Mouse (Mus musculus) heart, embryonic 12.5 days (tissue): ENCODE data around the gene Map3k20. TPM values are rescaled to one million over a fixed set of nuclear protein-coding genes. Genes with fewer than 3 reads are reported as not detected.

Experiments
- ATAC-seq: fragments of 200-750 bp; cut with Nextera tagmentation; 2 replicates; pipeline ENCODE4 v1.8.0; 2017; ENCODE audit warnings: moderate TSS enrichment, moderate library complexity; ENCODE audit not compliant: insufficient number of reproducible peaks, low FRiP score
- H3K27ac ChIP-seq: fragments of 300-500 bp; sonication (generic); 2 replicates; pipeline ENCODE4 v1.5.1; 2016; ENCODE audit warnings: mild to moderate bottlenecking, moderate library complexity; ENCODE audit not compliant: poor library complexity, severe bottlenecking
- H3K27me3 ChIP-seq: fragments of 300-500 bp; sonication (generic); replicated peaks from 2 replicates; pipeline ENCODE4 v1.6.1; 2016; ENCODE audit warnings: mild to moderate bottlenecking, moderate library complexity
- H3K36me3 ChIP-seq: fragments of 300-500 bp; sonication (generic); 2 replicates; pipeline ENCODE4 v1.6.1; 2016; ENCODE audit warnings: mild to moderate bottlenecking, moderate library complexity
- H3K4me1 ChIP-seq: fragments of 300-500 bp; sonication (generic); replicated peaks from 2 replicates; pipeline ENCODE4 v1.6.1; 2016; ENCODE audit warnings: mild to moderate bottlenecking
- H3K4me2 ChIP-seq: fragments of 300-500 bp; sonication (generic); 2 replicates; pipeline ENCODE4 v1.6.1; 2016; ENCODE audit warnings: mild to moderate bottlenecking, moderate library complexity
- H3K4me3 ChIP-seq: fragments of 300-500 bp; sonication (generic); 2 replicates; pipeline ENCODE4 v1.5.1; 2016; ENCODE audit warnings: mild to moderate bottlenecking
- H3K9ac ChIP-seq: fragments of 300-500 bp; sonication (generic); 2 replicates; pipeline ENCODE4 v1.6.1; 2016; ENCODE audit warnings: mild to moderate bottlenecking, moderate library complexity
- H3K9me3 ChIP-seq: fragments of 300-500 bp; sonication (generic); replicated peaks from 2 replicates; pipeline ENCODE4 v1.6.1; 2016; ENCODE audit warnings: mild to moderate bottlenecking, moderate library complexity
- WGBS: fragments of 180-500 bp; shearing (Covaris S2); methylation state at CpG from one replicate; pipeline ENCODE4 v1.1.7; 2016; 5-methylcytosine and 5-hydroxymethylcytosine counted together
- polyA plus RNA-seq: library from polyadenylated mRNA; unstranded; fragments of >200 nt; fragmentation: Nextera tagmentation; extraction: Ambion mirVana; gene quantifications from 2 replicates; pipeline ENCODE4 v1.2.1, GENCODE M21; 2016

Gene Map3k20
- polyA plus RNA-seq, 1 experiment from 2014 or later: 77.2 TPM

DNA sequence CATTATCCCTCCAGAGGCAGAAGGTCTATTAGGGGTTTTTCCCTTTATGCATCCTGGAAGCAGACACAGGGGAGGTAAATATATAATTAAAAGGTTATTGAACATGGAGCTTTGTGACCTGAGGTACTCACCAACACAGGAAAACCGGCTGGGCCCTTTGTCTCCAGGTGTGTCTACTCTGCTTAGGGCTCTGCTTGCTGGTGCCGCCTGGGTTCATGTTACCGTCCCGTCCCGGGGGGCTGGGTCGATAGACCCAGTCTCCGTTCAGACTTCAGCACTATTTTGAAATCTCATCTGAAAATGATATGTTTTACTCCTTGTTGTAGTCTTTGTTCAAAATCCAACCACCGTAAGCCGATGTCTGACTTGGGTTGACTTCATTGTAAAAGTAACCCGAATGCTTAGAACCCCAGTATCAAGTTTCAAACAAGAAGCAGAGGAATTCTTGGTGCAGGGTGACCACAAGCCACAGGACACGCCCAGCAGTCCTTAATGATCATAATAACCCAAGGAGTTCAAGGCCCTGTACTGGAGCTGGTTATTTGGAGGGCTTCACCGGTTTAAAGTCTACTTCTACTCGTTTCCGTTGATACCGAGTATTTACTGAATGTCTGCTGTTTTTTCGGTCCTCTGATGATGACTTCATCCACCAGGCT is 186.1 kb downstream of the Map3k20 start:
- Histone ChIP-seq H3K36me3 (no peaks in the 10 kb centered on the region), H3K9ac (no peak overlapping the region), H3K4me3 (no peak overlapping the region), H3K27ac (no peak overlapping the region), H3K4me2 (no peak overlapping the region), H3K9me3 (no peaks in the 10 kb centered on the region), H3K27me3 (no peaks in the 10 kb centered on the region), H3K4me1 (peaks cover 23% of the 10 kb centered on the region)
- ATAC-seq: no peak
- WGBS: 74% methylated on average over 16 of the region's 16 CpGs

DNA sequence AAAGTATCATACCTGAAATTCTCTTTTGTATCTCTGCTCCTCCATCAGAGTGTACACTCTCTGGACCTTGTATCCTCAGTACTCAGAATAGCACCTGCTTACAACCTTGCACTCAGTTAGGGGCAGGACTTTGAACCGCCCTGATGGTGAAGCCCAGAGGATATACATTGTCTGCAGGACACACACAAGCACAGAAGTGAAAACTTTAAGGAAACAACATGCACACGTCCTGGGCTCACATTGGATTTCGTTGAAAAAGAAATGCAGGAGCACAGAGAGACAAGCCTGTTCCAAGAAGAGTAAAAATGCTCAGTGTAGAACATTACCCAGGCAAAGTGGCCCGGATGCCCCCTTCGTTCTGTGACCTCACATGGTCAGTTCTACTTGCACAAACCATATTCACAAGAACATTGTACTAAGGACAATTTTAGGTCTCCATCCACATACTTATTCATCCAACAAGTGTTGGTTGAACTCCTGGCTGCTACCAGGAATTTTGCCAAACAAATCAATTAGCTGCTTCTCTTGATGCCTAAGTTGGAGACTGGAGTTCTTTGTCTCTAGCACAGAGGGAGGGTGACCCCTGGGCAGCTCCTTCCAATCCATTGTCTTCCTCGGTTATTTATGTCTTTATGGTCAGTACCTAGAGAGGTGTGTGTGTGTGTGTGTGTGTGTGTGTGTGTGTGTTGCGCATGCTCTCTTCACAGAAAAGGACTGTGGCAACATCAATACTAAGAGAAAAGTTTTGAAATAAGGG is 189.3 kb downstream of the Map3k20 start:
- WGBS: 45% methylated on average over 7 of the region's 7 CpGs
- Histone ChIP-seq H3K27ac (no peak overlapping the region), H3K4me1 (peaks cover 42% of the 10 kb centered on the region), H3K4me3 (no peak overlapping the region), H3K27me3 (no peaks in the 10 kb centered on the region), H3K9me3 (no peaks in the 10 kb centered on the region), H3K4me2 (peak overlapping the region; percentile 81), H3K36me3 (peaks cover 8% of the 10 kb centered on the region), H3K9ac (0 out of 2 replicates have a peak overlapping the region, but pooled peaks have one; percentile 3)
- no peak for ATAC-seq

DNA sequence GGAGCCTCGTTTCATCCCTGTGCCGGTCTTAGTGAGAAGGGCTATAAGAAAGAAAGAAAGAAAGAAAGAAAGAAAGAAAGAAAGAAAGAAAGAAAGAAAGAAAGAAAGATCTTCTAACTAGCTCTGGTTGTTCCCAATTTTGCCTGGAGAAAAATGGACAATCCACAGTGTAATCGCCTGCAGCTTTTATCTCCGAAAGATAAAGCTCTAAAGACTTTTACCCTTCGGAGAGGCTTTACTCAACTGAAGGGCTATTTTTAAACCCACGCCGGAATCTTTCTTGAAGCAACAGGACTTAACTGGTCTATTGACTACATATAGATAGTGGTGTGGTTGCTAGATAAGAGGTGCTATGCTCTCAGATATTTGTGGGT is 190.0 kb downstream of the Map3k20 start:
- H3K4me2 ChIP-seq: peak overlapping the region; percentile 81
- peaks cover 15% of the 10 kb centered on the region for H3K36me3 ChIP-seq
- no peaks in the 10 kb centered on the region for H3K9me3 ChIP-seq
- H3K27ac ChIP-seq: peak overlapping the region; percentile 89
- peaks cover 49% of the 10 kb centered on the region for H3K4me1 ChIP-seq
- WGBS: under 1% methylated on average over 7 of the region's 7 CpGs
- peak overlapping the region; percentile 80 for H3K9ac ChIP-seq
- H3K4me3 ChIP-seq: peak overlapping the region; percentile 73
- no peaks in the 10 kb centered on the region for H3K27me3 ChIP-seq
- ATAC-seq: no peak; the same call in 1 of the 2 replicates

DNA sequence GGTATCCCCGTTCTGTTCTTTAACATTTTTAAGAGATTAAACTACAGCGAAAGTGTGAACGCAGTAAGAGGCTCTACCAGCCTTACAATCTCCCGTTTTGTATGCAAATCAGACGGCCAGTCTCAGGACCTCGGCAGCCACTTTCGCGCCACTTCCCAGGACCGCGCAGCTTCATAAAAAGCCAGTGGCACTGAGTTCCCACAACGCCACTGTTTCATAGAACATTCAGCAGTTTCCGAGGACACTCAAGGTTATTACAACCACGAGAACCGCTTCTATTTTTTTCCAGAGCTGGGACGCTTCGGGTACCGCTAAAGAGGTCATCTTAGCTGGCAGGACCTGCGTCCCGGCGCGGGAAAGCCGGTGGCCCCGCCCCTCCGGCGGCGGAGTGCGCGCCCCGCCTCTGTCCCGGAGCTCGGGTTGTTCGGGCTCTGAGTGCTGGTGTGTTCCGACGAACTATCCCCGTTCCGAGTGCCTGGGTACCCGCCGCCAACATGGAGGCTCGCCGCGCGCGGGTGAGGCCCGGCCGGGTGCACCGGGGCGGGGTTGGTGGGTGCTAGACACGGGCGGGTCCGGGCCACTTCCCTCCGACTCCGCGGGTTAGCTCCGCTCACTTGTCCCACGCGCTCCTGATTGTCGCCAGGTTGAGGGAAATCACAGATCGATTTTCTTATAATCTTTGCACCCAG is 190.5 kb downstream of the Map3k20 start, which contains the start of gene Cdca7:
Gene Cdca7, plus strand, starts transcription at position 363 of the 689 bp plus-strand sequence.
- Histone ChIP-seq H3K4me3 (peak within 1 kb of the TSS; percentile 73), H3K27me3 (no peaks in the 10 kb centered on the region), H3K36me3 (peaks cover 20% of the 10 kb centered on the region), H3K9ac (peak within 1 kb of the TSS; percentile 80), H3K4me2 (peak within 1 kb of the TSS; percentile 81), H3K4me1 (peaks cover 49% of the 10 kb centered on the region), H3K27ac (peak within 1 kb of the TSS; percentile 89), H3K9me3 (no peaks in the 10 kb centered on the region)
- under 1% methylated on average over 58 of the region's 58 CpGs for WGBS
- ATAC-seq: peak; percentile 89

DNA sequence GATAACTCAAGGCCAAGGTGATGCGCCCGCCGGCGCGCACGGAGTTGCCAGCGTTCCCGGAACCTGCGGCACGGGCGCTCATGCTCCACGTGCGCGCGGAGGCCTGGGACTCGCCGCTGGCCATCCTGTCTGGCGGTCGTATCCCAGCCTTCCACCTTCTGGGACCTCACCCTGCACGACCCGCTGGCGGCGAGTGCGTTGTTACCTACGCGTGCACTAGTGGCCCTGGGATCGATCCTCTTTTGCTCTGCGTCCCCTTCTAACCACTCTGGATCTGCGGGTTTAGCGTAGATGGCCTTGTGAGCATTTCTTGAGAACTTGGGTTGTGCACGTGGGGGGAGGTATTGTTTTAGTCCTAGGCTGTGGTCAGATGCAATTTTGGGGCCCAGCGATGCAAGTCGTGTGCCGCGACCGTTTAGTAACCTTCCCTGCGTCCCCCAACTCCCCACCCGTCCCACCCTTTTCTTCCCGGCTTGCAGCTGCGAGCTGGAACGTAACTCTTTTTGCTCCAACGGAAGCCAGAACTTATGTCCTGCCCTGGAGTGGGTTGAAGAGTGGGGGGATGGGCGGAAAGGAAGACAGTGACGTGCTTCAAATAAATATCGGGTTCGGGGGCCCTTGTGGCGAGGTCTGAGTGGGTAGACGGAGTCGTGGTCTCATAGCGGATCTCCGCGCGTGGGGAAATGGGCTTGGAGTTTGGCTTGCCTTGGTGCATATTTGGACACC is 191.2 kb downstream of the Map3k20 start:
- Histone ChIP-seq H3K4me2 (peak overlapping the region; percentile 81), H3K4me3 (peak overlapping the region; percentile 73), H3K9ac (peak overlapping the region; percentile 80), H3K27ac (peak overlapping the region; percentile 89), H3K36me3 (peaks cover 25% of the 10 kb centered on the region), H3K27me3 (no peaks in the 10 kb centered on the region), H3K4me1 (peaks cover 49% of the 10 kb centered on the region), H3K9me3 (no peaks in the 10 kb centered on the region)
- peak; percentile 70 for ATAC-seq
- under 1% methylated on average over 53 of the region's 53 CpGs for WGBS

DNA sequence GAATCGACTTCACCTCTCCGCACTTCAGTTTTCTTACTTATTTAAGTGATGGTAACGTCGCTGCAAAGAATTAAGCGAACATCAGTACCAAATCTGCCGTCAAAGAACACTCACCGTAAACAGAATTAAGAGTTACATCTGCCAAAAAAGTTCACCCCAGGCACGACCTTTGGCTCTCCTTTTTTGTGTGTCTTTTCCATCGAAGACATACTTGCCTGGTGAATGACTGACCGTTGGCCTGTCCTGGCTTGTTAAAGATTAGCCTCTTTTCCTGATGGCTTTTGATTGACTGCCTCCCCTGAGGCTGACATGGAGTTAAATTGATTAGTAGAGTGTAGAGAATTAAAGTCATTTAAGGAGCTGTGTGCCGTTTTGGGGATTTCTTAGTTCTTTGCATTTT is 191.8 kb downstream of the Map3k20 start:
- peaks cover 31% of the 10 kb centered on the region for H3K36me3 ChIP-seq
- H3K9ac ChIP-seq: peak overlapping the region; percentile 80
- peak overlapping the region; percentile 81 for H3K4me2 ChIP-seq
- no peak for ATAC-seq
- H3K27me3 ChIP-seq: no peaks in the 10 kb centered on the region
- H3K9me3 ChIP-seq: no peaks in the 10 kb centered on the region
- 7% methylated on average over 11 of the region's 11 CpGs for WGBS
- H3K4me3 ChIP-seq: peak overlapping the region; percentile 73
- H3K4me1 ChIP-seq: peaks cover 49% of the 10 kb centered on the region
- H3K27ac ChIP-seq: no peak overlapping the region

DNA sequence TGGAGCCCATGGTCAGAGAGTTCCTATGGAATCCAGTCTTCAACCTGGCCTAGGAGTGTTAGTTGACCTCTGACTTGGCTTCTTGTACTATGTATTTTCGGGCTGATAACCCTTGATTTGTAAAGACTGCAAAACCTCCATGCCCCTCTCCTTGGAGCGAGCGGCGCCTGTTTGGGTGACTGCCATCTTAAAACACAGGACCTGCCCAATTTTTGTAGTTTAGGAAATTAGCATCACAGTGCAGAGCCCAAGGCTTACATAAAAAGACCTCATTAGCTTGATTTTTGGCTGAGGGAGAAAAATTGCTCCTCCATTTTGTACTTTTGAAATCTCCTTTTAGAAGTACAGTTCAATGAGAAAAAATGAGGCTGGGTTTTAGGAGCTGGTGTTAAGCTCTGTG is 192.7 kb downstream of the Map3k20 start:
- peaks cover 40% of the 10 kb centered on the region for H3K36me3 ChIP-seq
- no peaks in the 10 kb centered on the region for H3K9me3 ChIP-seq
- H3K27me3 ChIP-seq: no peaks in the 10 kb centered on the region
- H3K4me3 ChIP-seq: no peak overlapping the region
- no peak overlapping the region for H3K9ac ChIP-seq
- peaks cover 45% of the 10 kb centered on the region for H3K4me1 ChIP-seq
- WGBS: 89% methylated on average over 4 of the region's 4 CpGs
- H3K4me2 ChIP-seq: peak overlapping the region; percentile 81
- no peak for ATAC-seq
- no peak overlapping the region for H3K27ac ChIP-seq

DNA sequence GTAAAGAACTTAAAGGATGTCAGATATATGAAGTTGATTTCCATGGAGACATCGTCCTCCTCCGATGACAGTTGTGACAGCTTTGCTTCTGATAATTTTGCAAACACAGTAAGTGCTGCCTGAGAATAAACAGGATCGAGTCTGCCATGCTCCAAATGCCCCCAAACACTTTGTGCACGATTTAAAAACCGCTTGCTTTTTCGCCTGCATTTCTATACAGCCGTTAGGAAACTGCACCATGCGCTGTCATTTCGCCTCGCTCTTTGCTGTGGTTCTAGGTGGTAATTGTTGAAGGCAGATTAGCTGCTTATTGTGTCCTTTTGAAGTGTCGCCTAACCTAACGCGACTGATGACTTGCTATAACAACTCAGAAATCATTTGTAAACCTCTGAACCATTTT is 193.5 kb downstream of the Map3k20 start:
- Histone ChIP-seq H3K9ac (no peak overlapping the region), H3K4me1 (peaks cover 38% of the 10 kb centered on the region), H3K9me3 (no peaks in the 10 kb centered on the region), H3K27ac (no peak overlapping the region), H3K36me3 (peaks cover 47% of the 10 kb centered on the region), H3K4me2 (no peak overlapping the region), H3K4me3 (no peak overlapping the region), H3K27me3 (no peaks in the 10 kb centered on the region)
- 74% methylated on average over 13 of the region's 13 CpGs for WGBS
- ATAC-seq: no peak

DNA sequence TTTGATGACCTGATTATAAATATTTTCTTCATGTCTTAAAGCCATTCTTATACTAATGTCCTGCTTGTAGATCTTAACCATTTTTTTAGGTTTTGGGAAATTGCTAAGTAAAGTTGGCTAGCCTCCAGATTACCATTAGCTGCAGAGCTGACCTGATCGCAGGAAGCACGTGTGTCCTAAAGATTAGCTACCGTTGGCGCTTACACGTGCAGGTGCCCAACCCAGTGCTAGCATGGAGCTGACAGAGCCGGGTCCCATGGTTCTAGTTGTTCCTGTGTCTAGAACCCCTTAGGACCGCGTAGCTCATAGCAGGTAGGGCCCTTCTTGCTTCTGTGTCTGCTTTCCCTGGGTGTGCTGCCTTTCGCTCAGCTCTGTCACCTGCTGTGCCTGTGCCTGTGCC is 194.4 kb downstream of the Map3k20 start:
- Histone ChIP-seq H3K9me3 (no peaks in the 10 kb centered on the region), H3K4me1 (peaks cover 29% of the 10 kb centered on the region), H3K27ac (no peak overlapping the region), H3K9ac (no peak overlapping the region), H3K4me3 (no peak overlapping the region), H3K36me3 (peaks cover 55% of the 10 kb centered on the region), H3K27me3 (no peaks in the 10 kb centered on the region), H3K4me2 (no peak overlapping the region)
- ATAC-seq: no peak
- 86% methylated on average over 9 of the region's 9 CpGs for WGBS

DNA sequence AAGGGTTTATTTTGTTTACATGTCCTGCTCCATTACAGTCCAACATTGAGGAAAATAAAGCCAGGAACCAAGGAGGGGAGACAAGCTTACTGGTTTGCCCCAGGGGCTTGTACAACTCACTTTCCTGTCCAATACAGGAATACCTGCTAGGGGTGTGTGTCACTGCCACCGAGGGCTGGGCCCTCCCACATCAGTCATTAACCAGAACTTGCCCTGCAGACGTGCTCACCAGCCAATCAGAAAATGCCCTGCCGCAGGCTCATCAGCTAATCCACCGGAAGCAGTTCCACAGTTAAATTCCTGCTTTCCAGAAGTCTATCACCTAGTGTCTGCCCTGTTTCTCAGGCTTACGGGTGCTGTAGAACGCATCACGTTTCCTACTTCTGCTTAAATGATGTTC is 206.2 kb downstream of the Map3k20 start:
- WGBS: 44% methylated on average over 7 of the region's 7 CpGs
- ATAC-seq: no peak
- Histone ChIP-seq H3K27ac (no peak overlapping the region), H3K9me3 (no peaks in the 10 kb centered on the region), H3K36me3 (peaks cover 10% of the 10 kb centered on the region), H3K9ac (no peak overlapping the region), H3K27me3 (no peaks in the 10 kb centered on the region), H3K4me1 (no peaks in the 10 kb centered on the region), H3K4me2 (no peak overlapping the region), H3K4me3 (no peak overlapping the region)
